Mouse (Mus musculus): Measurements from ENCODE around the gene Gm27021.

- TF ChIP-seq EP300 (IDR thresholded peaks at IDR 0.05; ENCODE audit: low read depth in 1 of 2, low read length in 2 of 2) (no peak), CHD1 (IDR thresholded peaks at IDR 0.05; ENCODE audit: low read depth, low read length) (no peak)
Observed at GRCm38 (mm10) chr8:120627298-120627697, 40.6 kb downstream of the Gm27021 start.

Measured in MEL (cell line).